Mouse (Mus musculus) thymus, adult 2 months (tissue): ENCODE results near the gene Tcl1b1. TPM values are rescaled to one million over a fixed set of nuclear protein-coding genes. Genes with fewer than 3 reads are reported as not detected.
"Not testable (repeated sequence)": the region's sequence is repeated elsewhere in the genome, so short reads cannot be mapped to it uniquely, and the experiment has no call there.

Source experiments
- DNase-seq: peaks from one replicate; pipeline ENCODE4 v3.0.0; 2021
- H3K27ac ChIP-seq: fragments of 200-500 bp; 2 replicates; pipeline ENCODE4 v1.5.1; 2012; ENCODE audit warnings: low read length, control low read depth; ENCODE audit not compliant: control insufficient read depth, insufficient read depth
- H3K27me3 ChIP-seq: fragments of 200-500 bp; 2 replicates; pipeline ENCODE4 v1.6.1; 2012; ENCODE audit warnings: mild to moderate bottlenecking, low read length, moderate library complexity, mixed read lengths; ENCODE audit not compliant: control insufficient read depth, insufficient read depth
- H3K36me3 ChIP-seq: fragments of 200-500 bp; 2 replicates; pipeline ENCODE4 v1.6.1; 2012; ENCODE audit warnings: mild to moderate bottlenecking, low read length, moderate library complexity; ENCODE audit not compliant: control insufficient read depth, insufficient read depth
- H3K4me1 ChIP-seq: fragments of 200-500 bp; replicated peaks from 2 replicates; pipeline ENCODE4 v1.6.1; 2012; ENCODE audit warnings: low read length; ENCODE audit not compliant: control insufficient read depth, insufficient read depth
- H3K4me3 ChIP-seq: fragments of 200-500 bp; 2 replicates; pipeline ENCODE4 v1.5.1; 2012; ENCODE audit warnings: mild to moderate bottlenecking, low read length, control low read depth, moderate library complexity; ENCODE audit not compliant: control insufficient read depth, insufficient read depth
- CTCF ChIP-seq: fragments of 200-500 bp; IDR thresholded peaks from 2 replicates; pipeline ENCODE4 v1.5.1; 2012; ENCODE audit warnings: mild to moderate bottlenecking, control low read depth, low read length, moderate library complexity, borderline replicate concordance; ENCODE audit not compliant: control insufficient read depth, poor library complexity, insufficient read depth; ENCODE audit errors: extremely low read depth
- POLR2A ChIP-seq: fragments of 200-500 bp; IDR thresholded peaks from 2 replicates; pipeline ENCODE4 v1.6.1; 2012; ENCODE audit warnings: mild to moderate bottlenecking, low read length, control low read depth, moderate library complexity; ENCODE audit not compliant: control insufficient read depth, poor library complexity, insufficient read depth; ENCODE audit errors: extremely low read depth
- WGBS: fragments of 180-500 bp; shearing (Covaris S2); methylation state at CpG from one replicate; pipeline ENCODE4 v1.1.7; 2018; 5-methylcytosine and 5-hydroxymethylcytosine counted together
- polyA plus RNA-seq: library from polyadenylated mRNA; depleted of rRNA; stranded (reverse); fragments of >200 nt; gene quantifications from 2 replicates; pipeline ENCODE4 v1.2.3, GENCODE M21; 2012

The Tcl1b1 gene
- polyA plus RNA-seq, 1 experiment, result not detected

DNA sequence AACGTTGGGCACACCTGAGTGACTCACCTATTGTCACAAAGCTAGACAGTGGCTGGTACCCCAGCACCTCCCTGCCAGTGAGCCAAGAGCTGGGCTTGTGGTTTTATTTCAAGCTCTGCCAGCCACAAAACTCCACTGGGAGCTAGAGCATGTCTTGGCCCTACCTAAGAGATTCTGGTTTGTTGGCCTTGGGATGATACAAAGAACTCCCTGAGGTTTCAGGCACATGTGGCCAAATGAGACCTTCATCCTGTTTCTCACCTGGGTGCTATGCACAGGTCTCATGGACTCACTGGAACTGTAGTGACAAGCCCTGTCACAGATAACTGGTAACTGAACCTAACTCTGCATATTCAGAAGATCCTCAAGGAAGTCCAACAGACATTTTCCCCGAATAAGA is 31.9 kb upstream of the Tcl1b1 start:
- no peaks in the 10 kb centered on the region for H3K36me3 ChIP-seq
- 87% methylated on average over 2 of the region's 2 CpGs for WGBS

DNA sequence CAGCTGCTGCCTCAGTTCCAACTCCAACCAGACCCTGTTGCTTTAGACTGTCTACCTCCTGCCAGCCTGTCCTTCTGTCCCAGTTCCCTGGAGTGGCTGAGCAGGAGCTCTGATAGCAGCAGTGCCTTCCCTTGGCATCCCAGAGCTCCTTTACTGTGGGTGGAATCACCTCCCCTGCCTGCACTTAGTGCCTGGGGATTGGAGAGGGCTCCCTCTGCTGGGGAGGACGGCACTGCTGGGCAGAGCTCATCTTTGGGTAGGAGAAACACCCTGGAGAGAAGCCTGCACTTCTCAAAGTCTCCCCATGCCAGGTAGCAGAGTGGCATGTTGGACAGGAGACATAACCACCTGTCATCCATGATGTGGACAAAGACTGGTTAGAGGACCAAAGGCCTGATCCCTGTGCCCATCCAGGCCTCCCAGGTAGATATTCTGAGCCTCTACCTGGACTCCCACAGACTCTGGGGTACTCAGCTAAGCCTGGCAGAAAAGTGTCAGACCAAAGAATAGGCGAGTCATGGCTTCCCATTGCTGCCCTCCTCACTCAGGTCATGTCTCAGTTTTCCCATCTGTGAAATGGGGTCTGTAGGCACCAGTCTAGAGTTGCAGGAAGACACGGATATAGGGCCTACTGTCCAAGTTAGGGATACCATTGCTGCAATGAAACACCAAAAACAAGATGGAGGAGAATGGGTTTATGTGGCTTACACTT is 29.8 kb upstream of the Tcl1b1 start:
- not testable (repeated sequence) for DNase-seq, H3K4me1 ChIP-seq, H3K27ac ChIP-seq, H3K4me3 ChIP-seq, H3K36me3 ChIP-seq, H3K27me3 ChIP-seq
- whole genome bisulfite sequencing, result 67% methylated on average over 3 of the region's 3 CpGs

More for the DNA sequence above, 31.9 kb upstream of the Tcl1b1 start:
- Histone ChIP-seq H3K4me3 (no peak overlapping the region), H3K27ac (no peak overlapping the region), H3K27me3 (no peaks in the 10 kb centered on the region), H3K4me1 (no peaks in the 10 kb centered on the region)
- TF ChIP-seq CTCF (no peak), POLR2A (no peak)
- DNase-seq, result no peak

DNA sequence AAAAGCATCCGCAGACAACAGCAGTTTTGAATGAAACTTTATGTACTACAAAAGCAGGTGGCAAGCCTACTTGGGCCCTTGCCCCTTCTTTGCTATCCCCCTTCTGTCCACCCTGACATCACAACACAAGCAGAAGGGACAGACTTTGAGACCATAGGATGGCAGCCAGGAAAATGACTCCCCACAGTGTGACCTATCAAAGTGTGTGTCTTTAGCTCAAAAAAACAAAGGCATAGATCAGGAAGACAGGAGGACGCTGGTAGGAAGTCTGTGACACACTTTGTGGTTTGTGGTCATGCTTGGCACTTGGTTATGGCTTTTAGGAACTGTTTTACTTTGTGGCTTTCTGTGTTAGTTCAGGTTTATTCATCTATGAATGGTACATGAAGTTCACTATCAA is 25.3 kb upstream of the Tcl1b1 start:
- not testable (repeated sequence) for H3K4me3 ChIP-seq, DNase-seq, H3K27me3 ChIP-seq, H3K27ac ChIP-seq, H3K4me1 ChIP-seq, H3K36me3 ChIP-seq
- 4% methylated on average over 2 of the region's 2 CpGs for WGBS

DNA sequence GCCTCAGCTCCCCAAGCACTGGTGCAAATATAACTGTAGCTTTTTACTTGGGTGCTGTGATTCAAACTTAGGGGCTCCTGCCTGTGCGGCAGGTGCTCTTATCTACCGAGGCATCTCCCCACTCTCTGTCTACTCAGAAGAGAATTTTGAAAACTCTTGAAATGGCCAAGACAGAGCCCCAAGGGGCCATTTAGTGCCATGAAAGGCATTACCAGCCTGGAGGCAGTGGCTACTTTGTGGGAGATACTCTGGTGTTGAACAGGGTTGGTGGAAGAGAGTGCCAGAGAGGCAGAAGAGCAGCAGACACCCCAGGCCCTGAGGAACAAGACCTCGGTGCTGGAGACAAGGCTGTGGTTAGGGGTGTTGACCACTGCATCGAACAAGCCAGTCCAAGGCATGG is 24.7 kb upstream of the Tcl1b1 start:
- not testable (repeated sequence) for H3K27ac ChIP-seq, H3K4me3 ChIP-seq, DNase-seq, H3K27me3 ChIP-seq, H3K36me3 ChIP-seq, H3K4me1 ChIP-seq
- WGBS, result 7% methylated on average over 4 of the region's 4 CpGs

DNA sequence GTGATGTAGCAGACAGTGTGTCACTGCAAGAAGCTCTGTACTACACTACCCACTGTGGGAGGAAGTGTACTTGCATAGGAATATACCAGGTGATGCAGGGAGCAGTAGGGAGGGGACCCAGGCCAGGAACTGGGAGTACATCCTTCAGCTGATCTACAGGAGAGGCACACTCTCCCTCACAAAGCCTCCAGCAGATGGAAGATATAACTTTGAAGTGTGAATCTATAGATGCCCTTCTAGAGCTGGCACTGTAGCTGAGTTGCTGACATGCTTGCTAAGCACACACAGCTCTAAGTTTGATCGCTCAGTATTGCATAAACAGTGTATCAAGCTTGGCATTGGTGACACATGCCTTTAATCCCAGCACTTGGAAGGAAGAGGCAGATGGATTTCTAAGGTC is 21.8 kb upstream of the Tcl1b1 start:
- DNase-seq, H3K27ac ChIP-seq, H3K4me3 ChIP-seq, H3K27me3 ChIP-seq, H3K36me3 ChIP-seq, H3K4me1 ChIP-seq: not testable (repeated sequence)
- WGBS, result 90% methylated on average over 1 of the region's 1 CpGs

DNA sequence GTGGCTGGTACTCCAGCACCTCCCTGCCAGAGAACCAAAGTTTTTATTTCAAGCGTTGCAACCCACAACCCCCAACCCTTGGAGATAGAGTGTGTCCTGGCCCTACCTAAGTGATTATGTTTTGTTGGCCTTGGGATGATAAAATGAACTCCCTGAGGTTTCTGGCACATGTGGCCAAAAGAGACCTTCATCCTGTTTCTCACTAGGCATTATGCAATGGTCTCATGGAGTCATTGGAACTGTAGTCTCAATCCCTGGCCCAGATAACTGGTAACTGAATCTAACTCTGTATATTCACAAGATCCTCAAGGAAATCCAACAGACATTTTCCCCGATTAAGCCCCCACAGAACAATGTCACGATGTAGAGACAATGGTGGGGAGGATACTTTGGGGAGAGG is 16.4 kb upstream of the Tcl1b1 start:
- Histone ChIP-seq H3K4me1 (no peaks in the 10 kb centered on the region), H3K27me3 (no peaks in the 10 kb centered on the region), H3K4me3 (no peak overlapping the region), H3K36me3 (no peaks in the 10 kb centered on the region), H3K27ac (no peak overlapping the region)
- TF ChIP-seq CTCF (no peak), POLR2A (no peak)
- DNase-seq, result no peak
- 95% methylated on average over 3 of the region's 3 CpGs for WGBS

DNA sequence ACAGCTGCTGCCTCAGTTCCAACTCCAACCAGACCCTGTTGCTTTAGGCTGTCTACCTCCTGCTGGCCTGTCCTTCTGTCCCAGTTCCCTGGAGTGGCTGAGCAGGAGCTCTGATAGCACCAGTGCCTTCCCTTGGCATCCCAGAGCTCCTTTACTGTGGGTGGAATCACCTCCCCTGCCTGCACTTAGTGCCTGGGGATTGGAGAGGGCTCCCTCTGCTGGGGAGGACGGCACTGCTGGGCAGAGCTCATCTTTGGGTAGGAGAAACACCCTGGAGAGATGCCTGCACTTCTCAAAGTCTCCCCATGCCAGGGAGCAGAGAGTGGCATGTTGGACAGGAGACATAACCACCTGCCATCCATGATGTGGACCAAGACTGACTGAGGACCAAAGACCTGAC is 14.6 kb upstream of the Tcl1b1 start:
- 10% methylated on average over 1 of the region's 1 CpGs for WGBS
- H3K36me3 ChIP-seq, H3K4me1 ChIP-seq, DNase-seq, H3K4me3 ChIP-seq, H3K27ac ChIP-seq, H3K27me3 ChIP-seq: not testable (repeated sequence)

DNA sequence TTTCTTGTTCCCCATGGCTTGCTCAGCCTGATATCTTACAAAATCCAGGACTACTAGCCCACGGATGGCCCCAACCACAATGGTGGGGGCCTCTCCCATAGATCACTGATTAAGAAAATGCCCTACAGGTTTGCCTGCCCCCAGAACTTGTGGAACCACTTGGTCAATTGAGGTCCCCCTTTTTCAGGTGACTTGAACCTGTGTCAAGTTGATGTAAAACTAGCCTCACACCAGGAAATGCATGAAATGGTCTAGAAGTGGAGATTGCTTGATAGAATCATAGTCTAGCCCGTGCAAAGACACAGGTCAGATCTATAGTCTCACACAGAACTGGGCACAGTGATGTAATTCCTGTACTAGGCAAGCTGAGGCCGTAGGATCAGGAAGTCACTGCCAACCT is 13.8 kb upstream of the Tcl1b1 start, which contains the start of gene Tcl1b2:
TSS of gene Tcl1b2 (plus strand) at position 301 of the 400 bp plus-strand sequence.
- TF ChIP-seq POLR2A, result no peak
- no peak for TF ChIP-seq CTCF
- Histone ChIP-seq H3K4me1 (no peaks in the 10 kb centered on the region), H3K27me3 (no peaks in the 10 kb centered on the region), H3K27ac (no peak within 1 kb of the TSS), H3K36me3 (no peaks in the 10 kb centered on the region), H3K4me3 (no peak within 1 kb of the TSS)
- no peak for DNase-seq
- WGBS, result 89% methylated on average over 3 of the region's 3 CpGs

DNA sequence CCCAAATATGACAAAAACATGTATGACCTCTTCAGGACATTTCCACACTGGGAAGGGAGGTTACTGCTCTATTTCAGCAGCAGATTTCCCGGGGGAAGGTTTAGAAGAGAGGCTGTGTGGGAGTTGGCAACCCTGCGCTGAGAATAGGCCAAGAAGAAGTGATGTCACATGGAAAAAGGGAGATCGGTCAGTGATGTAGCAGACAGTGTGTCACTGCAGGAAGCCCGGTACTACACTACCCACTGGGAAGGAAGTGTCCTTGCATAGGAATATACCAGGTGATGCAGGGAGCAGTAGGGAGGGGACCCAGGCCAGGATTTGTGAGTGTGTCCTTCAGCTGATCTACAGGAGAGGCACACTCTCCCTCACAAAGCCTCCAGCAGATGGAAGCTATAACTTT is 4.2 kb upstream of the Tcl1b1 start:
- WGBS, result 71% methylated on average over 4 of the region's 4 CpGs
- H3K36me3 ChIP-seq, DNase-seq, H3K27me3 ChIP-seq, H3K4me1 ChIP-seq, H3K27ac ChIP-seq, H3K4me3 ChIP-seq: not testable (repeated sequence)
